Mouse (Mus musculus) embryonic facial prominence, embryonic 14.5 days (tissue): ENCODE data around the gene Sorcs2. TPM values are rescaled to one million over a fixed set of nuclear protein-coding genes. Genes with fewer than 3 reads are reported as not detected.

ENCODE experiments used
- ATAC-seq: fragments of 200-750 bp; cut with Nextera tagmentation; 2 replicates; pipeline ENCODE4 v1.8.0; 2017; ENCODE audit warnings: low read depth, moderate number of reproducible peaks, moderate TSS enrichment
- DNase-seq: peaks from one replicate; pipeline ENCODE4 v3.0.0-alpha.2; 2015; ENCODE audit warnings: low spot score
- H3K27ac ChIP-seq: fragments of 300-500 bp; sonication (generic); replicated peaks from 2 replicates; pipeline ENCODE4 v1.5.1; 2014; ENCODE audit warnings: low read depth, mild to moderate bottlenecking, low read length, moderate library complexity
- H3K27me3 ChIP-seq: fragments of 300-500 bp; sonication (generic); replicated peaks from 2 replicates; pipeline ENCODE4 v1.6.1; 2014; ENCODE audit warnings: low read length; ENCODE audit not compliant: control insufficient read depth, insufficient read depth
- H3K36me3 ChIP-seq: fragments of 300-500 bp; sonication (generic); 2 replicates; pipeline ENCODE4 v1.6.1; 2014; ENCODE audit warnings: low read length, mixed read lengths; ENCODE audit not compliant: control insufficient read depth, insufficient read depth
- H3K4me1 ChIP-seq: fragments of 300-500 bp; sonication (generic); 2 replicates; pipeline ENCODE4 v1.6.1; 2014; ENCODE audit warnings: antibody characterized with exemption, low read length; ENCODE audit not compliant: control insufficient read depth, insufficient read depth
- H3K4me2 ChIP-seq: fragments of 300-500 bp; sonication (generic); 2 replicates; pipeline ENCODE4 v1.6.1; 2014; ENCODE audit warnings: low read depth, mild to moderate bottlenecking, low read length, moderate library complexity, mixed read lengths
- H3K4me3 ChIP-seq: fragments of 300-500 bp; sonication (generic); 2 replicates; pipeline ENCODE4 v1.5.1; 2014; ENCODE audit warnings: low read depth, mild to moderate bottlenecking, low read length
- H3K9ac ChIP-seq: fragments of 300-500 bp; sonication (generic); 2 replicates; pipeline ENCODE4 v1.6.1; 2014; ENCODE audit warnings: low read depth, mild to moderate bottlenecking, low read length, moderate library complexity, mixed read lengths
- H3K9me3 ChIP-seq: fragments of 300-500 bp; sonication (generic); 2 replicates; pipeline ENCODE4 v1.6.1; 2016; ENCODE audit warnings: low read length; ENCODE audit not compliant: control insufficient read depth
- WGBS: fragments of 180-500 bp; shearing (Covaris S2); extraction: QIAGEN DNeasy Blood & Tissue Kit; methylation state at CpG from one replicate; pipeline ENCODE4 v1.1.7; 2014; 5-methylcytosine and 5-hydroxymethylcytosine counted together
- polyA plus RNA-seq: library from polyadenylated mRNA; unstranded; fragments of >200 nt; fragmentation: Nextera tagmentation; extraction: Ambion mirVana; gene quantifications from 2 replicates; pipeline ENCODE4 v1.2.1, GENCODE M21; 2014

Gene Sorcs2
- polyA plus RNA-seq, 1 experiment from 2014 or later = 21.6 TPM

- no peak for ATAC-seq
Measured at GRCm38 (mm10) chr5:36039596-36039995, 358.3 kb downstream of the Sorcs2 start.

GRCm38 (mm10) chr5:36033531-36034426, 364.2 kb downstream of the Sorcs2 start:
- peak; percentile 30; the same call in 1 of the 2 replicates for ATAC-seq
- Histone ChIP-seq H3K4me2 (no peak overlapping the region), H3K27me3 (no peaks in the 10 kb centered on the region), H3K4me3 (no peak overlapping the region), H3K27ac (no peak overlapping the region), H3K9me3 (no peaks in the 10 kb centered on the region), H3K36me3 (peaks cover 12% of the 10 kb centered on the region; the same call in 1 of the 2 replicates), H3K4me1 (no peaks in the 10 kb centered on the region), H3K9ac (no peak overlapping the region)
- whole genome bisulfite sequencing = 39% methylated on average over 8 of the region's 8 CpGs
- peak; percentile 82 for DNase-seq

More at GRCm38 (mm10) chr5:36039596-36039995, 358.3 kb downstream of the Sorcs2 start:
- Histone ChIP-seq H3K36me3 (peaks cover 12% of the 10 kb centered on the region; the same call in 1 of the 2 replicates), H3K4me1 (peaks cover 17% of the 10 kb centered on the region), H3K9ac (no peak overlapping the region), H3K27ac (no peak overlapping the region), H3K4me3 (no peak overlapping the region), H3K27me3 (no peaks in the 10 kb centered on the region), H3K9me3 (no peaks in the 10 kb centered on the region), H3K4me2 (no peak overlapping the region)
- WGBS = 90% methylated on average over 5 of the region's 5 CpGs
- no peak for DNase-seq

GRCm38 (mm10) chr5:36025076-36025475, 372.9 kb downstream of the Sorcs2 start:
- WGBS = 80% methylated on average over 4 of the region's 4 CpGs
- Histone ChIP-seq H3K36me3 (no peaks in the 10 kb centered on the region), H3K27me3 (no peaks in the 10 kb centered on the region), H3K27ac (no peak overlapping the region), H3K9ac (no peak overlapping the region), H3K4me2 (no peak overlapping the region), H3K9me3 (no peaks in the 10 kb centered on the region), H3K4me1 (no peaks in the 10 kb centered on the region), H3K4me3 (no peak overlapping the region)
- DNase-seq = no peak
- ATAC-seq = no peak

- no peak overlapping the region for H3K4me3 ChIP-seq
- H3K4me2 ChIP-seq = no peak overlapping the region
- H3K27ac ChIP-seq = no peak overlapping the region
- no peaks in the 10 kb centered on the region for H3K27me3 ChIP-seq
- H3K9me3 ChIP-seq = no peaks in the 10 kb centered on the region
- no peak overlapping the region for H3K9ac ChIP-seq
- H3K4me1 ChIP-seq = no peaks in the 10 kb centered on the region
- 0 out of 2 replicates have a peak, but pooled peaks cover under 1% of the 10 kb centered on the region for H3K36me3 ChIP-seq
- 82% methylated on average over 9 of the region's 9 CpGs for WGBS
- no peak for ATAC-seq
- DNase-seq = no peak
Measured at GRCm38 (mm10) chr5:36024003-36024685, 373.8 kb downstream of the Sorcs2 start.

GRCm38 (mm10) chr5:36022361-36022760, 375.6 kb downstream of the Sorcs2 start:
- H3K36me3 ChIP-seq = peaks cover 17% of the 10 kb centered on the region; the same call in 1 of the 2 replicates
- WGBS = 64% methylated on average over 1 of the region's 1 CpGs

GRCm38 (mm10) chr5:36021091-36021490, 376.8 kb downstream of the Sorcs2 start:
- no peak overlapping the region for H3K4me2 ChIP-seq
- peak; percentile 9 for DNase-seq
- no peak overlapping the region for H3K9ac ChIP-seq
- no peak overlapping the region for H3K4me3 ChIP-seq
- H3K27me3 ChIP-seq = no peaks in the 10 kb centered on the region
- H3K36me3 ChIP-seq = peaks cover 21% of the 10 kb centered on the region; the same call in 1 of the 2 replicates
- 92% methylated on average over 3 of the region's 3 CpGs for WGBS
- peak; percentile 44; the same call in 1 of the 2 replicates for ATAC-seq
- H3K9me3 ChIP-seq = no peaks in the 10 kb centered on the region
- no peaks in the 10 kb centered on the region for H3K4me1 ChIP-seq
- no peak overlapping the region for H3K27ac ChIP-seq

More at GRCm38 (mm10) chr5:36022361-36022760, 375.6 kb downstream of the Sorcs2 start:
- Histone ChIP-seq H3K9me3 (no peaks in the 10 kb centered on the region), H3K4me3 (no peak overlapping the region), H3K9ac (no peak overlapping the region), H3K27me3 (no peaks in the 10 kb centered on the region), H3K27ac (no peak overlapping the region), H3K4me1 (no peaks in the 10 kb centered on the region), H3K4me2 (no peak overlapping the region)
- ATAC-seq (no peak), DNase-seq (no peak)

GRCm38 (mm10) chr5:36018366-36018765, 379.6 kb downstream of the Sorcs2 start:
- 81% methylated on average over 3 of the region's 3 CpGs for WGBS
- no peak overlapping the region for H3K27ac ChIP-seq
- H3K9ac ChIP-seq = no peak overlapping the region

GRCm38 (mm10) chr5:36009405-36009804, 388.5 kb downstream of the Sorcs2 start:
- DNase-seq (no peak), ATAC-seq (no peak)
- H3K36me3 ChIP-seq = no peaks in the 10 kb centered on the region
- 80% methylated on average over 4 of the region's 4 CpGs for WGBS
- H3K27ac ChIP-seq = no peak overlapping the region
- H3K4me1 ChIP-seq = no peaks in the 10 kb centered on the region
- H3K4me2 ChIP-seq = no peak overlapping the region
- no peak overlapping the region for H3K9ac ChIP-seq
- no peaks in the 10 kb centered on the region for H3K27me3 ChIP-seq
- no peak overlapping the region for H3K4me3 ChIP-seq
- H3K9me3 ChIP-seq = no peaks in the 10 kb centered on the region

More at GRCm38 (mm10) chr5:36018366-36018765, 379.6 kb downstream of the Sorcs2 start:
- DNase-seq (no peak), ATAC-seq (no peak)
- Histone ChIP-seq H3K4me1 (no peaks in the 10 kb centered on the region), H3K9me3 (no peaks in the 10 kb centered on the region), H3K4me3 (no peak overlapping the region), H3K36me3 (peaks cover 21% of the 10 kb centered on the region; the same call in 1 of the 2 replicates), H3K4me2 (no peak overlapping the region), H3K27me3 (no peaks in the 10 kb centered on the region)
